In genomic region chr2:30407221-30407620, GRCm38 (mm10) we compare ENCODE assay signal across 18 mouse cellular contexts. TPM values are rescaled to one million over a fixed set of nuclear protein-coding genes. Genes with fewer than 3 reads are reported as not detected.
DNase-seq lines count a peak whose midpoint lies in the region; ATAC-seq and TF ChIP-seq lines count a peak whose summit lies in the region.
"Had no signal": no experiment of that assay in that cellular context is flagged by ENCODE, and none has a peak within 500 bp of the region (broad histone marks: within the 10 kb centered on the region; RNA-seq: fewer than 3 reads in every experiment).

No protein-coding gene starts in this region.

- no peaks in the 10 kb centered on the region for H3K36me3 ChIP-seq in kidney, adult 2 months (ENCODE audit: control insufficient read depth, insufficient read depth, low read length)

- TF ChIP-seq POLR2A in bone marrow macrophage, adult 2 months (IDR thresholded peaks at IDR 0.05; ENCODE audit: borderline replicate concordance, low read depth, low read length): peak; percentile 37; the same call in 1 of the 2 replicates
- no peak for TF ChIP-seq POLR2A in kidney, adult 2 months (IDR thresholded peaks at IDR 0.05; ENCODE audit: low read depth, low read length)

- H3K4me1 ChIP-seq in bone marrow macrophage, adult 2 months (ENCODE audit: control insufficient read depth, insufficient read depth, low read length): peaks cover 32% of the 10 kb centered on the region
- no peaks in the 10 kb centered on the region; the same call in 1 of the 2 replicates for H3K4me1 ChIP-seq in kidney, adult 2 months (ENCODE audit: control insufficient read depth, insufficient read depth, low read length)
- H3K4me1 ChIP-seq: embryonic facial prominence, embryonic 10.5 days; forebrain, embryonic 13.5 days had no signal

- no peak overlapping the region for H3K4me3 ChIP-seq in bone marrow macrophage, adult 2 months (ENCODE audit: insufficient read depth, low read length)
- no peak overlapping the region for H3K4me3 ChIP-seq in kidney, adult 2 months (ENCODE audit: insufficient read depth, low read depth, low read length)
- H3K4me3 ChIP-seq: embryonic facial prominence, embryonic 10.5 days; forebrain, embryonic 13.5 days; heart, embryonic 12.5 days; hindbrain, embryonic 15.5 days had no signal

- DNase-seq in heart, adult 11 months: peak; percentile 95
- no peak for DNase-seq in heart, postnatal 10 days
- no peak for DNase-seq in adrenal gland, adult (ENCODE audit: inconsistent age in 2 of 2, low spot score in 1 of 2)
- DNase-seq in embryo, embryonic 9.5 days (ENCODE audit: extremely low spot score): no peak
- no peak for DNase-seq in kidney, adult 2 months
- DNase-seq: adrenal gland, postnatal 14 days; cerebellum, adult 11 months; cerebellum, adult 8-10 months; cerebellum, postnatal 25 days; forebrain, postnatal 0 days; heart, postnatal 36 days had no signal

- no peaks in the 10 kb centered on the region for H3K27me3 ChIP-seq in kidney, adult 2 months (replicated peaks; ENCODE audit: control insufficient read depth, insufficient read depth, low read length)
- H3K27me3 ChIP-seq: forebrain, embryonic 13.5 days; heart, embryonic 12.5 days; hindbrain, embryonic 15.5 days had no signal

- no peak for TF ChIP-seq CTCF in bone marrow macrophage, adult 2 months (IDR thresholded peaks at IDR 0.05; ENCODE audit: low read depth, low read length)
- TF ChIP-seq CTCF in kidney, adult 2 months (conservative IDR thresholded peaks at IDR 0.05; ENCODE audit: insufficient read depth, insufficient read length, low read depth, low read length): no peak

- WGBS in kidney, adult 2 months: 79% methylated on average over 2 of the region's 2 CpGs

- intact Hi-C loops in heart, postnatal 10 days (cut with DNase I): no loop called here

- peak; percentile 45; the same call in 1 of the 2 replicates for ATAC-seq in granulocyte monocyte progenitor cell, adult 5-6 weeks (replicated peaks; ENCODE audit: poor library complexity, severe bottlenecking)
- peak; percentile 14; the same call in 1 of the 2 replicates for ATAC-seq in megakaryocyte progenitor cell, adult 5-6 weeks (replicated peaks; ENCODE audit: poor library complexity)
- ATAC-seq: forebrain, embryonic 13.5 days; forebrain, postnatal 0 days had no signal

- peak overlapping the region; percentile 78 for H3K27ac ChIP-seq in bone marrow macrophage, adult 2 months (ENCODE audit: insufficient read depth, low read depth, low read length)
- no peak overlapping the region for H3K27ac ChIP-seq in kidney, adult 2 months (ENCODE audit: insufficient read depth, low read depth, low read length)
- H3K27ac ChIP-seq: embryonic facial prominence, embryonic 10.5 days; forebrain, embryonic 13.5 days; hindbrain, embryonic 15.5 days had no signal

RNA-seq across cellular contexts. Expression of gene Crat, which starts 8.4 kb away (rescaled TPM):
- total RNA-seq in heart, postnatal 10 days (2021): 100 to 1,000 TPM; 448 to 485 TPM
- polyA plus RNA-seq in bone marrow macrophage, adult 2 months (2012; ENCODE audit: insufficient read depth, insufficient read length, missing spikeins): 66.4 and 67.4 TPM in 2 replicates
- 18.1 and 35.3 TPM in 2 replicates for total RNA-seq in granulocyte monocyte progenitor cell, adult 5-6 weeks (2014; fragmentation: Nextera tagmentation)
- total RNA-seq in granulocyte monocyte progenitor cell, adult 5-6 weeks (2017): 7.1 and 14.7 TPM in 2 replicates
- 21.2 and 31.7 TPM in 2 replicates for total RNA-seq in megakaryocyte progenitor cell, adult 5-6 weeks (2015)
- 8.4 and 9.1 TPM in 2 replicates for total RNA-seq in megakaryocyte progenitor cell, adult 5-6 weeks (2017)
- polyA plus RNA-seq in kidney, adult 2 months (2012; rRNA removed): 214 and 254 TPM in 2 replicates

RNA-seq across cellular contexts. Expression of gene Ptpa, which starts 8.6 kb away (rescaled TPM):
- total RNA-seq in heart, postnatal 10 days (2021): 100 to 1,000 TPM; 125 to 133 TPM
- polyA plus RNA-seq in bone marrow macrophage, adult 2 months (2012; ENCODE audit: insufficient read depth, insufficient read length, missing spikeins): 110 TPM in 2 replicates
- 127 and 167 TPM in 2 replicates for total RNA-seq in granulocyte monocyte progenitor cell, adult 5-6 weeks (2014; fragmentation: Nextera tagmentation)
- 58.5 and 61.0 TPM in 2 replicates for total RNA-seq in granulocyte monocyte progenitor cell, adult 5-6 weeks (2017)
- 75.9 and 90.4 TPM in 2 replicates for total RNA-seq in megakaryocyte progenitor cell, adult 5-6 weeks (2015)
- total RNA-seq in megakaryocyte progenitor cell, adult 5-6 weeks (2017): 63.0 and 63.3 TPM in 2 replicates
- polyA plus RNA-seq in kidney, adult 2 months (2012; rRNA removed): 132 and 176 TPM in 2 replicates

RNA-seq across cellular contexts. Expression of gene Dolpp1, which starts 15.2 kb away (rescaled TPM):
- total RNA-seq in heart, postnatal 10 days (2021): 10 to 100 TPM; 11.6 to 14.7 TPM
- 24.2 and 28.7 TPM in 2 replicates for polyA plus RNA-seq in bone marrow macrophage, adult 2 months (2012; ENCODE audit: insufficient read depth, insufficient read length, missing spikeins)
- 13.4 and 17.5 TPM in 2 replicates for total RNA-seq in granulocyte monocyte progenitor cell, adult 5-6 weeks (2014; fragmentation: Nextera tagmentation)
- total RNA-seq in granulocyte monocyte progenitor cell, adult 5-6 weeks (2017): 19.1 and 29.6 TPM in 2 replicates
- total RNA-seq in megakaryocyte progenitor cell, adult 5-6 weeks (2015): 4.0 and 8.1 TPM in 2 replicates
- 16.3 and 26.0 TPM in 2 replicates for total RNA-seq in megakaryocyte progenitor cell, adult 5-6 weeks (2017)
- polyA plus RNA-seq in kidney, adult 2 months (2012; rRNA removed): 30.6 and 36.4 TPM in 2 replicates

RNA-seq across cellular contexts. Expression of gene Miga2, which starts 43.2 kb away (rescaled TPM):
- 10 to 100 TPM; 70.5 to 78.0 TPM for total RNA-seq in heart, postnatal 10 days (2021)
- polyA plus RNA-seq in bone marrow macrophage, adult 2 months (2012; ENCODE audit: insufficient read depth, insufficient read length, missing spikeins): 3.4 and 6.9 TPM in 2 replicates
- 6.8 and 13.5 TPM in 2 replicates for total RNA-seq in granulocyte monocyte progenitor cell, adult 5-6 weeks (2014; fragmentation: Nextera tagmentation)
- 7.0 and 7.3 TPM in 2 replicates for total RNA-seq in granulocyte monocyte progenitor cell, adult 5-6 weeks (2017)
- 4.2 and 5.0 TPM in 2 replicates for total RNA-seq in megakaryocyte progenitor cell, adult 5-6 weeks (2015)
- 11.7 and 12.3 TPM in 2 replicates for total RNA-seq in megakaryocyte progenitor cell, adult 5-6 weeks (2017)
- polyA plus RNA-seq in kidney, adult 2 months (2012; rRNA removed): 46.8 and 53.3 TPM in 2 replicates

RNA-seq across cellular contexts. Expression of gene Sh3glb2, which starts 48.1 kb away (rescaled TPM):
- 10 to 100 TPM; 62.0 to 69.5 TPM for total RNA-seq in heart, postnatal 10 days (2021)
- polyA plus RNA-seq in bone marrow macrophage, adult 2 months (2012; ENCODE audit: insufficient read depth, insufficient read length, missing spikeins): 40.8 and 45.1 TPM in 2 replicates
- total RNA-seq in granulocyte monocyte progenitor cell, adult 5-6 weeks (2014; fragmentation: Nextera tagmentation): 32.3 and 47.4 TPM in 2 replicates
- total RNA-seq in granulocyte monocyte progenitor cell, adult 5-6 weeks (2017): 23.1 and 41.1 TPM in 2 replicates
- 16.1 and 16.7 TPM in 2 replicates for total RNA-seq in megakaryocyte progenitor cell, adult 5-6 weeks (2015)
- total RNA-seq in megakaryocyte progenitor cell, adult 5-6 weeks (2017): 23.4 and 24.8 TPM in 2 replicates
- 84.6 and 132 TPM in 2 replicates for polyA plus RNA-seq in kidney, adult 2 months (2012; rRNA removed)

Comparison
In these comparisons a context has a peak if more than half of its experiments do, and no peak if none do; other contexts are left out.
1. RNA of gene Crat, which starts 8.4 kb away (total RNA-seq): 448 to 485 TPM in heart, postnatal 10 days; 7.1 to 35.3 TPM in granulocyte monocyte progenitor cell, adult 5-6 weeks and 8.4 to 31.7 TPM in megakaryocyte progenitor cell, adult 5-6 weeks; every median in the first group is over 10 times any median in the second.